Mouse (Mus musculus) midbrain, embryonic 15.5 days (tissue): ENCODE data around the gene Nop53. TPM values are rescaled to one million over a fixed set of nuclear protein-coding genes. Genes with fewer than 3 reads are reported as not detected.

Experiments used
- ATAC-seq: fragments of 200-750 bp; cut with Nextera tagmentation; replicated peaks from 2 replicates; pipeline ENCODE4 v1.8.0; 2017; ENCODE audit warnings: moderate TSS enrichment
- H3K27ac ChIP-seq: fragments of 300-500 bp; sonication (generic); 2 replicates; pipeline ENCODE4 v1.5.1; 2015; ENCODE audit warnings: mild to moderate bottlenecking, inconsistent platforms
- H3K27me3 ChIP-seq: fragments of 300-500 bp; sonication (generic); replicated peaks from 2 replicates; pipeline ENCODE4 v1.6.1; 2015; ENCODE audit warnings: inconsistent platforms
- H3K36me3 ChIP-seq: fragments of 300-500 bp; sonication (generic); replicated peaks from 2 replicates; pipeline ENCODE4 v1.6.1; 2015; ENCODE audit warnings: inconsistent platforms
- H3K4me1 ChIP-seq: fragments of 300-500 bp; sonication (generic); 2 replicates; pipeline ENCODE4 v1.6.1; 2015; ENCODE audit warnings: inconsistent platforms
- H3K4me2 ChIP-seq: fragments of 300-500 bp; sonication (generic); 2 replicates; pipeline ENCODE4 v1.6.1; 2015; ENCODE audit warnings: inconsistent platforms, mild to moderate bottlenecking, moderate library complexity
- H3K4me3 ChIP-seq: fragments of 300-500 bp; sonication (generic); 2 replicates; pipeline ENCODE4 v1.5.1; 2015; ENCODE audit warnings: mild to moderate bottlenecking, inconsistent platforms
- H3K9ac ChIP-seq: fragments of 300-500 bp; sonication (generic); 2 replicates; pipeline ENCODE4 v1.6.1; 2015; ENCODE audit warnings: mild to moderate bottlenecking, inconsistent platforms
- H3K9me3 ChIP-seq: fragments of 300-500 bp; sonication (generic); 2 replicates; pipeline ENCODE4 v1.6.1; 2016; ENCODE audit warnings: inconsistent platforms
- WGBS: fragments of 180-500 bp; shearing (Covaris S2); methylation state at CpG from one replicate; pipeline ENCODE4 v1.1.7; 2015; ENCODE audit warnings: mixed read lengths; 5-methylcytosine and 5-hydroxymethylcytosine counted together
- polyA plus RNA-seq: library from polyadenylated mRNA; unstranded; fragments of >200 nt; fragmentation: Nextera tagmentation; extraction: Ambion mirVana; gene quantifications from 2 replicates; pipeline ENCODE4 v1.2.1, GENCODE M21; 2015

The Nop53 gene
- polyA plus RNA-seq, 1 experiment from 2014 or later: 114 TPM

- ATAC-seq: no peak
- no peak overlapping the region for H3K9ac ChIP-seq
- H3K4me1 ChIP-seq: no peaks in the 10 kb centered on the region
- no peak overlapping the region for H3K4me2 ChIP-seq
- H3K27ac ChIP-seq: no peak overlapping the region
- H3K27me3 ChIP-seq: no peaks in the 10 kb centered on the region
- 88% methylated on average over 7 of the region's 7 CpGs for WGBS
- H3K9me3 ChIP-seq: no peaks in the 10 kb centered on the region
- H3K36me3 ChIP-seq: no peaks in the 10 kb centered on the region
- no peak overlapping the region for H3K4me3 ChIP-seq
Observed at GRCm38 (mm10) chr7:15954436-15954835, 8.6 kb upstream of the Nop53 start.

GRCm38 (mm10) chr7:15953307-15954074, 7.6 kb upstream of the Nop53 start:
- 93% methylated on average over 13 of the region's 13 CpGs for WGBS

GRCm38 (mm10) chr7:15952416-15952815, 6.5 kb upstream of the Nop53 start:
- no peaks in the 10 kb centered on the region for H3K9me3 ChIP-seq
- no peak overlapping the region for H3K27ac ChIP-seq
- ATAC-seq: no peak
- WGBS: 75% methylated on average over 3 of the region's 3 CpGs
- H3K4me1 ChIP-seq: no peaks in the 10 kb centered on the region
- no peak overlapping the region for H3K4me3 ChIP-seq
- no peak overlapping the region for H3K9ac ChIP-seq
- H3K36me3 ChIP-seq: no peaks in the 10 kb centered on the region
- H3K27me3 ChIP-seq: no peaks in the 10 kb centered on the region
- H3K4me2 ChIP-seq: no peak overlapping the region

More at GRCm38 (mm10) chr7:15953307-15954074, 7.6 kb upstream of the Nop53 start:
- Histone ChIP-seq H3K9ac (no peak overlapping the region), H3K9me3 (no peaks in the 10 kb centered on the region), H3K27ac (no peak overlapping the region), H3K4me3 (no peak overlapping the region), H3K27me3 (no peaks in the 10 kb centered on the region), H3K36me3 (no peaks in the 10 kb centered on the region), H3K4me1 (no peaks in the 10 kb centered on the region), H3K4me2 (no peak overlapping the region)
- ATAC-seq: no peak

GRCm38 (mm10) chr7:15950008-15950407, 4.1 kb upstream of the Nop53 start:
- Histone ChIP-seq H3K27me3 (no peaks in the 10 kb centered on the region), H3K9ac (no peak overlapping the region), H3K4me3 (no peak overlapping the region), H3K36me3 (no peaks in the 10 kb centered on the region), H3K9me3 (no peaks in the 10 kb centered on the region), H3K27ac (no peak overlapping the region), H3K4me1 (peaks cover 7% of the 10 kb centered on the region), H3K4me2 (no peak overlapping the region)
- ATAC-seq: no peak
- WGBS: 85% methylated on average over 15 of the region's 15 CpGs

GRCm38 (mm10) chr7:15949216-15949790, 3.4 kb upstream of the Nop53 start:
- H3K9me3 ChIP-seq: no peaks in the 10 kb centered on the region
- H3K27me3 ChIP-seq: no peaks in the 10 kb centered on the region
- no peak overlapping the region for H3K27ac ChIP-seq
- H3K36me3 ChIP-seq: no peaks in the 10 kb centered on the region
- H3K4me1 ChIP-seq: peaks cover 15% of the 10 kb centered on the region
- H3K9ac ChIP-seq: no peak overlapping the region
- H3K4me3 ChIP-seq: no peak overlapping the region
- no peak for ATAC-seq
- WGBS: 87% methylated on average over 7 of the region's 7 CpGs
- H3K4me2 ChIP-seq: no peak overlapping the region

- Histone ChIP-seq H3K27ac (no peak overlapping the region), H3K27me3 (no peaks in the 10 kb centered on the region), H3K4me2 (peak overlapping the region; percentile 33), H3K9me3 (no peaks in the 10 kb centered on the region), H3K4me3 (peak overlapping the region; percentile 6; the same call in 1 of the 2 replicates), H3K36me3 (no peaks in the 10 kb centered on the region; the same call in 1 of the 2 replicates), H3K9ac (peak overlapping the region; percentile 8; the same call in 1 of the 2 replicates), H3K4me1 (peaks cover 22% of the 10 kb centered on the region)
- no peak for ATAC-seq
- 6% methylated on average over 23 of the region's 23 CpGs for WGBS
Observed at GRCm38 (mm10) chr7:15948381-15948941, 2.6 kb upstream of the Nop53 start.

- Histone ChIP-seq H3K36me3 (peaks cover 2% of the 10 kb centered on the region; the same call in 1 of the 2 replicates), H3K4me1 (peaks cover 25% of the 10 kb centered on the region), H3K4me2 (peak overlapping the region; percentile 33; the same call in 1 of the 2 replicates), H3K9ac (no peak overlapping the region), H3K4me3 (no peak overlapping the region), H3K27ac (no peak overlapping the region), H3K9me3 (no peaks in the 10 kb centered on the region), H3K27me3 (no peaks in the 10 kb centered on the region)
- 47% methylated on average over 4 of the region's 4 CpGs for WGBS
- ATAC-seq: no peak
Observed at GRCm38 (mm10) chr7:15947653-15948260, 1.9 kb upstream of the Nop53 start.

- no peaks in the 10 kb centered on the region for H3K9me3 ChIP-seq
- H3K4me1 ChIP-seq: peaks cover 25% of the 10 kb centered on the region
- peak overlapping the region; percentile 75 for H3K4me3 ChIP-seq
- H3K36me3 ChIP-seq: peaks cover 25% of the 10 kb centered on the region
- WGBS: 7% methylated on average over 8 of the region's 8 CpGs
- ATAC-seq: no peak
- peak overlapping the region; percentile 97; the same call in 1 of the 2 replicates for H3K27ac ChIP-seq
- H3K9ac ChIP-seq: peak overlapping the region; percentile 78
- H3K4me2 ChIP-seq: peak overlapping the region; percentile 78
- H3K27me3 ChIP-seq: no peaks in the 10 kb centered on the region
Observed at GRCm38 (mm10) chr7:15945211-15945610, 663 bp downstream of the Nop53 start.

GRCm38 (mm10) chr7:15944311-15944710, 1.6 kb downstream of the Nop53 start:
- no peaks in the 10 kb centered on the region for H3K27me3 ChIP-seq
- no peak overlapping the region for H3K27ac ChIP-seq
- H3K4me3 ChIP-seq: no peak overlapping the region
- peaks cover 25% of the 10 kb centered on the region for H3K4me1 ChIP-seq
- no peak overlapping the region; the same call in 1 of the 2 replicates for H3K4me2 ChIP-seq
- H3K9ac ChIP-seq: no peak overlapping the region
- WGBS: 91% methylated on average over 1 of the region's 1 CpGs
- H3K9me3 ChIP-seq: no peaks in the 10 kb centered on the region
- H3K36me3 ChIP-seq: peaks cover 31% of the 10 kb centered on the region
- ATAC-seq: no peak

GRCm38 (mm10) chr7:15938621-15939020, 7.3 kb downstream of the Nop53 start:
- WGBS: 90% methylated on average over 3 of the region's 3 CpGs
- no peak overlapping the region for H3K27ac ChIP-seq
- no peak overlapping the region for H3K9ac ChIP-seq
- peaks cover 4% of the 10 kb centered on the region; the same call in 1 of the 2 replicates for H3K4me1 ChIP-seq
- no peak overlapping the region for H3K4me2 ChIP-seq
- H3K4me3 ChIP-seq: no peak overlapping the region
- H3K9me3 ChIP-seq: no peaks in the 10 kb centered on the region
- peaks cover 63% of the 10 kb centered on the region for H3K36me3 ChIP-seq
- ATAC-seq: no peak
- no peaks in the 10 kb centered on the region for H3K27me3 ChIP-seq

- Histone ChIP-seq H3K9me3 (no peaks in the 10 kb centered on the region), H3K4me2 (no peak overlapping the region), H3K4me1 (no peaks in the 10 kb centered on the region), H3K4me3 (no peak overlapping the region), H3K36me3 (peaks cover 59% of the 10 kb centered on the region), H3K27ac (no peak overlapping the region), H3K9ac (no peak overlapping the region), H3K27me3 (no peaks in the 10 kb centered on the region)
- 93% methylated on average over 5 of the region's 5 CpGs for WGBS
- no peak for ATAC-seq
Observed at GRCm38 (mm10) chr7:15937491-15937890, 8.4 kb downstream of the Nop53 start.
